In genomic region chr6:94601811-94602210, GRCm38 (mm10) we compare ENCODE assay signal across 15 mouse cellular contexts.
A peak's percentile ranks its signal among the peaks of the same experiment; 100 is the strongest.
DNase-seq lines count a peak whose midpoint lies in the region; ATAC-seq and TF ChIP-seq lines count a peak whose summit lies in the region.
"Had no signal": no experiment of that assay in that cellular context is flagged by ENCODE, and none has a peak within 500 bp of the region (broad histone marks: within the 10 kb centered on the region; RNA-seq: fewer than 3 reads in every experiment).

No protein-coding gene starts in this region.

- DNase-seq in heart, embryonic 10.5 days (ENCODE audit: low spot score), result no peak
- DNase-seq in heart, adult 8-10 months (ENCODE audit: low spot score), result no peak
- no peak for DNase-seq in kidney, postnatal 14 days
- DNase-seq in adipocyte (ENCODE audit: low spot score), result peak; percentile 51
- no peak for DNase-seq in hindbrain, postnatal 0 days (ENCODE audit: low spot score)
- no peak for DNase-seq in natural killer cell, adult 2 months (ENCODE audit: low spot score in 2 of 2)
- DNase-seq: cerebellum, adult 9-11 months; layer of hippocampus, postnatal 36 days; lung, postnatal 14 days; right cerebral cortex, adult 18-20 months; thymus, adult 18-20 months had no signal

- no peaks in the 10 kb centered on the region for H3K9me3 ChIP-seq in heart, embryonic 10.5 days
- no peaks in the 10 kb centered on the region for H3K9me3 ChIP-seq in kidney, embryonic 16.5 days (ENCODE audit: low read length)
- H3K9me3 ChIP-seq in hindbrain, postnatal 0 days (ENCODE audit: low read length), result no peaks in the 10 kb centered on the region
- H3K9me3 ChIP-seq: liver, embryonic 15.5 days had no signal

- no peak for TF ChIP-seq CTCF in hindbrain, postnatal 0 days (IDR thresholded peaks at IDR 0.05; ENCODE audit: low read depth)

- no peak overlapping the region for H3K4me3 ChIP-seq in heart, embryonic 10.5 days
- H3K4me3 ChIP-seq in kidney, embryonic 16.5 days (ENCODE audit: low read length), result no peak overlapping the region
- H3K4me3 ChIP-seq in hindbrain, postnatal 0 days (ENCODE audit: low read length), result no peak overlapping the region
- H3K4me3 ChIP-seq: liver, embryonic 15.5 days; myocyte had no signal

- peak overlapping the region; percentile 31 for H3K27ac ChIP-seq in heart, embryonic 10.5 days
- H3K27ac ChIP-seq in kidney, embryonic 16.5 days (ENCODE audit: low read length), result peak overlapping the region; percentile 25; the same call in 1 of the 2 replicates
- 0 out of 2 replicates have a peak overlapping the region, but pooled peaks have one; percentile 2 for H3K27ac ChIP-seq in hindbrain, postnatal 0 days
- H3K27ac ChIP-seq: liver, embryonic 15.5 days had no signal

- H3K36me3 ChIP-seq in heart, embryonic 10.5 days, result peaks cover 47% of the 10 kb centered on the region
- peaks cover 10% of the 10 kb centered on the region for H3K36me3 ChIP-seq in kidney, embryonic 16.5 days (ENCODE audit: insufficient read depth, low read length)
- peaks cover 12% of the 10 kb centered on the region for H3K36me3 ChIP-seq in hindbrain, postnatal 0 days (ENCODE audit: insufficient read depth, low read length)

- H3K4me1 ChIP-seq in heart, embryonic 10.5 days, result peaks cover 37% of the 10 kb centered on the region
- H3K4me1 ChIP-seq in kidney, embryonic 16.5 days (ENCODE audit: insufficient read depth, low read length), result peaks cover 36% of the 10 kb centered on the region
- no peaks in the 10 kb centered on the region for H3K4me1 ChIP-seq in hindbrain, postnatal 0 days (ENCODE audit: insufficient read depth, low read length)
- H3K4me1 ChIP-seq: liver, embryonic 15.5 days had no signal

- WGBS in heart, embryonic 10.5 days, result 69% methylated on average over 5 of the region's 5 CpGs
- WGBS in kidney, embryonic 16.5 days, result 34% methylated on average over 5 of the region's 5 CpGs
- 76% methylated on average over 5 of the region's 5 CpGs for WGBS in hindbrain, postnatal 0 days

- H3K4me2 ChIP-seq in kidney, embryonic 16.5 days (replicated peaks; ENCODE audit: low read depth, low read length), result no peak overlapping the region
- no peak overlapping the region for H3K4me2 ChIP-seq in hindbrain, postnatal 0 days (ENCODE audit: low read depth, low read length)
- H3K4me2 ChIP-seq: liver, embryonic 15.5 days had no signal

- no peaks in the 10 kb centered on the region for H3K27me3 ChIP-seq in heart, embryonic 10.5 days (ENCODE audit: insufficient read depth, poor library complexity, severe bottlenecking)
- no peaks in the 10 kb centered on the region for H3K27me3 ChIP-seq in kidney, embryonic 16.5 days (ENCODE audit: insufficient read depth, low read length)
- H3K27me3 ChIP-seq in hindbrain, postnatal 0 days (ENCODE audit: insufficient read depth, low read length), result no peaks in the 10 kb centered on the region
- H3K27me3 ChIP-seq: CH12.LX; liver, embryonic 15.5 days had no signal

- H3K9ac ChIP-seq in kidney, embryonic 16.5 days (replicated peaks; ENCODE audit: low read length), result peak overlapping the region; percentile 27
- no peak overlapping the region for H3K9ac ChIP-seq in hindbrain, postnatal 0 days (replicated peaks; ENCODE audit: low read length)
- H3K9ac ChIP-seq: liver, embryonic 15.5 days had no signal

- peak; percentile 64 for ATAC-seq in kidney, embryonic 16.5 days (ENCODE audit: low FRiP score, low TSS enrichment)
- ATAC-seq in hindbrain, postnatal 0 days, result no peak
